Mouse (Mus musculus) limb, embryonic 12.5 days (tissue): ENCODE measurements around the gene Tor2a. TPM values are rescaled to one million over a fixed set of nuclear protein-coding genes. Genes with fewer than 3 reads are reported as not detected.

Source experiments
- ATAC-seq: fragments of 200-750 bp; cut with Nextera tagmentation; 2 replicates; pipeline ENCODE4 v1.8.0; 2017; ENCODE audit warnings: low read depth, moderate TSS enrichment; ENCODE audit not compliant: insufficient number of reproducible peaks, insufficient read depth, low FRiP score, low TSS enrichment
- H3K27ac ChIP-seq: fragments of 300-500 bp; sonication (generic); 2 replicates; pipeline ENCODE4 v1.5.1; 2016; ENCODE audit warnings: mild to moderate bottlenecking, moderate library complexity
- H3K27me3 ChIP-seq: fragments of 300-500 bp; sonication (generic); 2 replicates; pipeline ENCODE4 v1.6.1; 2016; ENCODE audit warnings: mild to moderate bottlenecking, moderate library complexity
- H3K36me3 ChIP-seq: fragments of 300-500 bp; sonication (generic); 2 replicates; pipeline ENCODE4 v1.6.1; 2016; ENCODE audit warnings: mild to moderate bottlenecking, moderate library complexity
- H3K4me1 ChIP-seq: fragments of 300-500 bp; sonication (generic); replicated peaks from 2 replicates; pipeline ENCODE4 v1.6.1; 2016
- H3K4me2 ChIP-seq: fragments of 300-500 bp; sonication (generic); 2 replicates; pipeline ENCODE4 v1.6.1; 2016; ENCODE audit warnings: mild to moderate bottlenecking, moderate library complexity
- H3K4me3 ChIP-seq: fragments of 300-500 bp; sonication (generic); replicated peaks from 2 replicates; pipeline ENCODE4 v1.5.1; 2016; ENCODE audit warnings: mild to moderate bottlenecking
- H3K9ac ChIP-seq: fragments of 300-500 bp; sonication (generic); replicated peaks from 2 replicates; pipeline ENCODE4 v1.6.1; 2016; ENCODE audit warnings: mild to moderate bottlenecking, moderate library complexity
- H3K9me3 ChIP-seq: fragments of 300-500 bp; sonication (generic); 2 replicates; pipeline ENCODE4 v1.6.1; 2016; ENCODE audit warnings: mild to moderate bottlenecking, moderate library complexity
- WGBS: fragments of 180-500 bp; shearing (Covaris S2); methylation state at CpG from one replicate; pipeline ENCODE4 v1.1.7; 2016; 5-methylcytosine and 5-hydroxymethylcytosine counted together
- polyA plus RNA-seq: library from polyadenylated mRNA; unstranded; fragments of >200 nt; fragmentation: Nextera tagmentation; extraction: Ambion mirVana; gene quantifications from 2 replicates; pipeline ENCODE4 v1.2.1, GENCODE M21; 2016

Tor2a gene
- polyA plus RNA-seq, 1 experiment from 2014 or later = 58.8 TPM

GRCm38 (mm10) chr2:32763353-32763752 is 6.3 kb downstream of the Tor2a start:
- no peak for ATAC-seq
- 77% methylated on average over 3 of the region's 3 CpGs for WGBS
- H3K9me3 ChIP-seq = no peaks in the 10 kb centered on the region
- H3K27me3 ChIP-seq = no peaks in the 10 kb centered on the region
- no peak overlapping the region for H3K9ac ChIP-seq
- H3K4me1 ChIP-seq = peaks cover 11% of the 10 kb centered on the region; the same call in 1 of the 2 replicates
- H3K27ac ChIP-seq = no peak overlapping the region
- H3K36me3 ChIP-seq = peaks cover 39% of the 10 kb centered on the region
- H3K4me3 ChIP-seq = no peak overlapping the region
- no peak overlapping the region for H3K4me2 ChIP-seq

- Histone ChIP-seq H3K4me2 (no peak overlapping the region), H3K27ac (no peak overlapping the region), H3K36me3 (peaks cover 11% of the 10 kb centered on the region), H3K4me1 (0 out of 2 replicates have a peak, but pooled peaks cover 5% of the 10 kb centered on the region), H3K9ac (no peak overlapping the region), H3K4me3 (no peak overlapping the region), H3K9me3 (no peaks in the 10 kb centered on the region), H3K27me3 (no peaks in the 10 kb centered on the region)
- no peak for ATAC-seq
- 77% methylated on average over 12 of the region's 12 CpGs for WGBS
Observed at GRCm38 (mm10) chr2:32767241-32767640, 10.2 kb downstream of the Tor2a start.

- H3K4me1 ChIP-seq = 0 out of 2 replicates have a peak, but pooled peaks cover 5% of the 10 kb centered on the region
- no peak for ATAC-seq
- H3K4me3 ChIP-seq = no peak overlapping the region
- H3K36me3 ChIP-seq = no peaks in the 10 kb centered on the region
- WGBS = 47% methylated on average over 19 of the region's 19 CpGs
- no peak overlapping the region for H3K9ac ChIP-seq
- no peaks in the 10 kb centered on the region for H3K9me3 ChIP-seq
- no peaks in the 10 kb centered on the region for H3K27me3 ChIP-seq
- H3K27ac ChIP-seq = no peak overlapping the region
- H3K4me2 ChIP-seq = no peak overlapping the region
Observed at GRCm38 (mm10) chr2:32768661-32769285, 11.7 kb downstream of the Tor2a start.

- Histone ChIP-seq H3K4me3 (no peak overlapping the region), H3K4me1 (0 out of 2 replicates have a peak, but pooled peaks cover 5% of the 10 kb centered on the region), H3K9me3 (no peaks in the 10 kb centered on the region), H3K4me2 (no peak overlapping the region), H3K36me3 (no peaks in the 10 kb centered on the region), H3K27ac (no peak overlapping the region), H3K27me3 (no peaks in the 10 kb centered on the region), H3K9ac (no peak overlapping the region)
- no peak for ATAC-seq
- WGBS = 83% methylated on average over 5 of the region's 5 CpGs
Observed at GRCm38 (mm10) chr2:32769327-32770085, 12.5 kb downstream of the Tor2a start.

GRCm38 (mm10) chr2:32771886-32772285 is 14.9 kb downstream of the Tor2a start:
- Histone ChIP-seq H3K36me3 (no peaks in the 10 kb centered on the region), H3K27me3 (peaks cover 6% of the 10 kb centered on the region; the same call in 1 of the 2 replicates), H3K4me3 (no peak overlapping the region), H3K4me2 (no peak overlapping the region), H3K4me1 (peaks cover 18% of the 10 kb centered on the region), H3K27ac (no peak overlapping the region), H3K9ac (no peak overlapping the region), H3K9me3 (no peaks in the 10 kb centered on the region)
- WGBS = 28% methylated on average over 12 of the region's 12 CpGs
- no peak for ATAC-seq

- ATAC-seq = no peak
- Histone ChIP-seq H3K27ac (no peak overlapping the region), H3K36me3 (no peaks in the 10 kb centered on the region), H3K4me3 (no peak overlapping the region), H3K27me3 (peaks cover 6% of the 10 kb centered on the region; the same call in 1 of the 2 replicates), H3K4me2 (no peak overlapping the region), H3K9me3 (no peaks in the 10 kb centered on the region), H3K9ac (no peak overlapping the region), H3K4me1 (peaks cover 15% of the 10 kb centered on the region)
- 75% methylated on average over 8 of the region's 8 CpGs for WGBS
Observed at GRCm38 (mm10) chr2:32772626-32773279, 15.7 kb downstream of the Tor2a start.

GRCm38 (mm10) chr2:32775359-32776074 is 18.5 kb downstream of the Tor2a start, which contains the start of the genes Ttc16 and Ptrh1:
Gene Ttc16 (minus strand): TSS chr2:32775633.
Gene Ptrh1 (plus strand): TSS chr2:32775786.
- H3K27me3 ChIP-seq = peaks cover 6% of the 10 kb centered on the region
- H3K4me1 ChIP-seq = peaks cover 15% of the 10 kb centered on the region
- peak within 1 kb of the TSS; percentile 69; the same call in 1 of the 2 replicates for H3K27ac ChIP-seq
- H3K9me3 ChIP-seq = no peaks in the 10 kb centered on the region
- WGBS = under 1% methylated on average over 46 of the region's 46 CpGs
- peak; percentile 96 for ATAC-seq
- H3K9ac ChIP-seq = peak within 1 kb of the TSS; percentile 57
- peak within 1 kb of the TSS; percentile 53 for H3K4me3 ChIP-seq
- H3K4me2 ChIP-seq = peak within 1 kb of the TSS; percentile 80
- no peaks in the 10 kb centered on the region for H3K36me3 ChIP-seq

- H3K27ac ChIP-seq = no peak overlapping the region
- H3K27me3 ChIP-seq = peaks cover 6% of the 10 kb centered on the region
- 19% methylated on average over 22 of the region's 22 CpGs for WGBS
- H3K4me2 ChIP-seq = peak overlapping the region; percentile 80
- H3K9me3 ChIP-seq = no peaks in the 10 kb centered on the region
- peak overlapping the region; percentile 57 for H3K9ac ChIP-seq
- H3K4me3 ChIP-seq = peak overlapping the region; percentile 53
- ATAC-seq = no peak
- H3K36me3 ChIP-seq = no peaks in the 10 kb centered on the region
- peaks cover 15% of the 10 kb centered on the region for H3K4me1 ChIP-seq
Observed at GRCm38 (mm10) chr2:32776192-32776591, 19.2 kb downstream of the Tor2a start.

GRCm38 (mm10) chr2:32778081-32778480 is 21.0 kb downstream of the Tor2a start:
- Histone ChIP-seq H3K36me3 (no peaks in the 10 kb centered on the region), H3K9ac (no peak overlapping the region), H3K27me3 (peaks cover 6% of the 10 kb centered on the region), H3K4me3 (no peak overlapping the region), H3K27ac (no peak overlapping the region), H3K9me3 (no peaks in the 10 kb centered on the region), H3K4me2 (no peak overlapping the region), H3K4me1 (peaks cover 15% of the 10 kb centered on the region)
- 82% methylated on average over 6 of the region's 6 CpGs for WGBS
- no peak for ATAC-seq

- H3K4me1 ChIP-seq = peaks cover 18% of the 10 kb centered on the region
- H3K27ac ChIP-seq = no peak overlapping the region
- H3K27me3 ChIP-seq = peaks cover 6% of the 10 kb centered on the region
- H3K9ac ChIP-seq = no peak overlapping the region
- no peaks in the 10 kb centered on the region for H3K36me3 ChIP-seq
- H3K4me3 ChIP-seq = no peak overlapping the region
- no peaks in the 10 kb centered on the region for H3K9me3 ChIP-seq
- H3K4me2 ChIP-seq = no peak overlapping the region
- 23% methylated on average over 8 of the region's 8 CpGs for WGBS
- ATAC-seq = no peak
Observed at GRCm38 (mm10) chr2:32779131-32779530, 22.1 kb downstream of the Tor2a start.
